Mouse (Mus musculus): ENCODE measurements at regions not wholly inside any gene's neighbourhood (a gene's known extent, or its start where the extent isn't known, plus 50 kb on each side); places are given as distances from the start of the nearest gene placed in this dataset.

DNA sequence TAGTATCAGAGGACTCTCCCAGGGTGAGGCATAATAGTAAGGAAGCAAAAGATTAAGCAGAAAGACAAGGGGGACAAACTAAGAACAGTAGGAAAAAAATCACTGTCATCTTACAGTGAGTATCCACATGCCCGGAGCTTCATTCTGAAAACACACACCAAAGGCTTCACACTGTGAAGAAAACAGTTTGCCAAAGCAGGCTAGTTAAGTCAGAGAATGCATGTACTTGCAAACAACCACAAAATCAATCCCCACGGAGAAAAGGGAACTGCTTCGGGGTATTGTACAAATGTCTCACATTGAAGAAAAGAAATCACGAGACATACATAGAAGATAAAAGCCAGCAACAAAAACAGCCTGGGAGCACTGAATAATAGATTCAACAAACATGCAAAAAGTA, 903.9 kb downstream of the Stpg2 start:
- Histone ChIP-seq H3K27me3 (replicated peaks; ENCODE audit: control insufficient read depth, insufficient read depth, low read length) (no peaks in the 10 kb centered on the region), H3K4me3 (ENCODE audit: low read depth, low read length) (no peak overlapping the region), H3K9me3 (ENCODE audit: control insufficient read depth, low read length) (no peaks in the 10 kb centered on the region), H3K4me1 (replicated peaks; ENCODE audit: control insufficient read depth, insufficient read depth, low read length) (no peaks in the 10 kb centered on the region), H3K9ac (ENCODE audit: low read length) (no peak overlapping the region), H3K27ac (ENCODE audit: low read depth) (no peak overlapping the region), H3K4me2 (ENCODE audit: low read length) (no peak overlapping the region), H3K36me3 (ENCODE audit: control insufficient read depth, insufficient read depth, low read length) (no peaks in the 10 kb centered on the region)
- ATAC-seq (replicated peaks; ENCODE audit: low FRiP score, low TSS enrichment, low read depth): no peak
- no peak for DNase-seq (ENCODE audit: low spot score)
- WGBS: 82% methylated on average over 4 of the region's 4 CpGs

DNA sequence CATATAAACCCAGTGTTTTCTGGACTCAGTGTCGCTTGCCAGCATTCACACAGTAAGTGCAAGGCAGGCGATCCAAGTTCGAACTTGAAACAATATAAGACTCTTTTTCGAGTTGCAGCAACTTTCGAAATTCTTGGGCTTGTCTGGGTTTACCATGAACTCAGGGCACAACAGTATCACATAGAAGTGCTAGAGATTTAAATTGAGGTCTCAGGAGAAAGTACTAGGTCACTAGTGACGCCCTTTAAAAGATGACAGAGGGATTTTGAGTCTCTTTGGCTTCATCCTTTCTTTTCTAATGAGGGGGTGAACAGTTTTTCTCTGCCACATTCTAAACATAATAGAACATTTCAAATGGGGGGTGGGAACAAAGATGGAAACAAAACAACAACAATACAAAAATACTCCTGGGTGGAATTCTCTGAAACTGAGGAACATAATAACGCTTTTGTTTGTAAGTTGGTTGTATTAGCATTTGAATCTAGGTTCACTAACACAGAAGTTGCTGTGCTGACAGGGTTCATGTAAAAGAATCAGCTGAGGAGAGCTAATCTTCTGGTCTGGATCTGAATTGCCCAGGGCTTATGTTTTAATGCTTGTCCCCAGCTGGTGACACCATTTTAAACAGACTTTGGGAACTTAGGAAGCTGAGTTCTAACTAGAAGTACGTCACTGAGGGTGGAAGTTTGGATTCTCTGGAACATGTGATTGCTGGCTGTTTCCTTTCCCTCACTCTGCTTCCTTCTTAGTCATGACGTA, 906.1 kb downstream of the Stpg2 start:
- Histone ChIP-seq H3K4me2 (ENCODE audit: low read length) (no peak overlapping the region), H3K27me3 (replicated peaks; ENCODE audit: control insufficient read depth, insufficient read depth, low read length) (no peaks in the 10 kb centered on the region), H3K36me3 (ENCODE audit: control insufficient read depth, insufficient read depth, low read length) (no peaks in the 10 kb centered on the region), H3K4me1 (replicated peaks; ENCODE audit: control insufficient read depth, insufficient read depth, low read length) (no peaks in the 10 kb centered on the region), H3K27ac (ENCODE audit: low read depth) (no peak overlapping the region), H3K4me3 (ENCODE audit: low read depth, low read length) (no peak overlapping the region), H3K9me3 (ENCODE audit: control insufficient read depth, low read length) (no peaks in the 10 kb centered on the region), H3K9ac (ENCODE audit: low read length) (no peak overlapping the region)
- DNase-seq (ENCODE audit: low spot score): no peak
- ATAC-seq (replicated peaks; ENCODE audit: low FRiP score, low TSS enrichment, low read depth): no peak
- 79% methylated on average over 9 of the region's 9 CpGs for WGBS

DNA sequence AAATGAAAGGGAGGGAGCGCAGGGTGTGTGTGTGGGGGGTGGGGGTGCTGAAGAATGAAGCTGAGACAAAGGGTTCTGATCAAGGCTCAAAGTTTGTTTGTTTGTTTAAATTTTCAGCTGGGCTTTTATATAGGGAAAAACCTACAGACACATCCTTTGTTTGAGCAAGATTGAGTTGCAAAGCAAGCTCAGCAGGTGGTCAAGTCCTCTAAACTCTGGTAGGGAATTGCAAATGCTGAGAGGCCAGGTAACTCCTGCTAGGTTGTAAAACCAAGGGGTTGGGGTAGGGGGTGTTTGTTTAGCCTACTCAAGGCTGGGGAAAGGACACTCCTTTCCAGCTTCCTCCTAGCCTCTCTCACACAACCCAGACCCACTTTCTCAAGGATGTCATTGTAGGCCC, 909.6 kb downstream of the Stpg2 start:
- H3K27ac ChIP-seq (ENCODE audit: low read depth): no peak overlapping the region
- ATAC-seq (replicated peaks; ENCODE audit: low FRiP score, low TSS enrichment, low read depth) (no peak), DNase-seq (ENCODE audit: low spot score) (no peak)
- no peaks in the 10 kb centered on the region for H3K4me1 ChIP-seq (replicated peaks; ENCODE audit: control insufficient read depth, insufficient read depth, low read length)
- no peaks in the 10 kb centered on the region for H3K27me3 ChIP-seq (replicated peaks; ENCODE audit: control insufficient read depth, insufficient read depth, low read length)
- H3K9me3 ChIP-seq (ENCODE audit: control insufficient read depth, low read length): no peaks in the 10 kb centered on the region
- no peak overlapping the region for H3K4me2 ChIP-seq (ENCODE audit: low read length)
- no peak overlapping the region for H3K4me3 ChIP-seq (ENCODE audit: low read depth, low read length)
- no peaks in the 10 kb centered on the region for H3K36me3 ChIP-seq (ENCODE audit: control insufficient read depth, insufficient read depth, low read length)
- WGBS: 81% methylated on average over 1 of the region's 1 CpGs
- H3K9ac ChIP-seq (ENCODE audit: low read length): no peak overlapping the region

DNA sequence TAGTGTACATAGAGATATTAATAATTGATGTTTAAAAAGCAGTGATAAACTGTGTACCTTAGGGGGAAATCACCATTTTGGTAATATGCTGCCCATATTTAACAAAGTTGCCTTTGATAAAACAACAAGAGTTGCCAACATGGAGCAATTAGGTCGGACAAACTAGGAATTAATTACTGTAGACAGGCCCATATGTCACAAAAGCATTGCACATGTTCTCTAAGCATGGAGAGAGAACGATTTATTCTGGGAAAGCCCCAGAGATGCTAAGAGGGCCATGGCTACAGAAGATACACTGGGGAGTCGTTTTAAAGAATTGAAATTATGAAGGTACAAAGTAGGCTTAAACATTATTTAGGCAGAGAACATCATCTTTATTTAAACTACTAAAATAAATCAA, 921.8 kb downstream of the Stpg2 start:
- 70% methylated on average over 3 of the region's 3 CpGs for WGBS
- no peaks in the 10 kb centered on the region for H3K27me3 ChIP-seq (replicated peaks; ENCODE audit: control insufficient read depth, insufficient read depth, low read length)
- H3K4me3 ChIP-seq (ENCODE audit: low read depth, low read length): no peak overlapping the region
- no peaks in the 10 kb centered on the region for H3K4me1 ChIP-seq (replicated peaks; ENCODE audit: control insufficient read depth, insufficient read depth, low read length)
- no peaks in the 10 kb centered on the region for H3K36me3 ChIP-seq (ENCODE audit: control insufficient read depth, insufficient read depth, low read length)
- ATAC-seq (replicated peaks; ENCODE audit: low FRiP score, low TSS enrichment, low read depth) (no peak), DNase-seq (ENCODE audit: low spot score) (no peak)
- H3K27ac ChIP-seq (ENCODE audit: low read depth): no peak overlapping the region
- H3K9me3 ChIP-seq (ENCODE audit: control insufficient read depth, low read length): no peaks in the 10 kb centered on the region
- no peak overlapping the region for H3K4me2 ChIP-seq (ENCODE audit: low read length)
- no peak overlapping the region for H3K9ac ChIP-seq (ENCODE audit: low read length)

DNA sequence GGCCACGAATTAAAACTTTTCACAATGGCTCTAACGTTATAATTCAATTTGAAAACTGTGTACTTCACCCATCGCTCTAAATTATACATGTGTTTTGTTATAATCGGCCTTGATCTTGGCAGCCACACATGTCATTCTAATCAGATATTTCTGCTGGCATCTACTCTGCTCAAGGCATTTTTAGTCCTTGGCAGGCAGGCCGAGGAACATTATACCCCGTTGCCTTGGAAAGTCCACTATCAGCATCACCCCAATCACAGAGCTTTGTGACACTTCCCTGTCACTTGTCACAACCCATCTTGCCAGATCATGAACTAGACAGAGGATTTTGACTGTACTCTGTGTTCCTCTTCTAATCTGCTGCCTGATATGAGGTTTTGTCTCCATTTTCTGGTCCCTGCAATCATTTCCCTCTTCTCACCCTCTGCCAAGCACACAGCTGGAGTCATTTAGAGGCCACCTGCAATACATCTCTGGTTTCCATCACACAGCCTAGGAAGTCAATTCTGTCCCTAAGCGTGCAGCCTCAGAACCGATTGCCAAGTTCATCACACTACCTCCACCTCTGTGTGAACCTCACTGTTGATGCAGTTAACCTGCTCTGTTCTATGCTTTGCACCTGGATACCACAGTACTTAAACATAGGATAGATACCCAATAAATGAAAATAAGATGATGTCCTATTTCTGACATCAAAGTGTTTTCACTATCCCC, 923.7 kb downstream of the Stpg2 start:
- Histone ChIP-seq H3K27ac (ENCODE audit: low read depth) (no peak overlapping the region), H3K9me3 (ENCODE audit: control insufficient read depth, low read length) (no peaks in the 10 kb centered on the region), H3K9ac (ENCODE audit: low read length) (no peak overlapping the region), H3K4me1 (replicated peaks; ENCODE audit: control insufficient read depth, insufficient read depth, low read length) (no peaks in the 10 kb centered on the region), H3K4me3 (ENCODE audit: low read depth, low read length) (no peak overlapping the region), H3K36me3 (ENCODE audit: control insufficient read depth, insufficient read depth, low read length) (no peaks in the 10 kb centered on the region), H3K27me3 (replicated peaks; ENCODE audit: control insufficient read depth, insufficient read depth, low read length) (no peaks in the 10 kb centered on the region), H3K4me2 (ENCODE audit: low read length) (no peak overlapping the region)
- WGBS: 76% methylated on average over 8 of the region's 8 CpGs
- DNase-seq (ENCODE audit: low spot score) (no peak), ATAC-seq (replicated peaks; ENCODE audit: low FRiP score, low TSS enrichment, low read depth) (no peak)

DNA sequence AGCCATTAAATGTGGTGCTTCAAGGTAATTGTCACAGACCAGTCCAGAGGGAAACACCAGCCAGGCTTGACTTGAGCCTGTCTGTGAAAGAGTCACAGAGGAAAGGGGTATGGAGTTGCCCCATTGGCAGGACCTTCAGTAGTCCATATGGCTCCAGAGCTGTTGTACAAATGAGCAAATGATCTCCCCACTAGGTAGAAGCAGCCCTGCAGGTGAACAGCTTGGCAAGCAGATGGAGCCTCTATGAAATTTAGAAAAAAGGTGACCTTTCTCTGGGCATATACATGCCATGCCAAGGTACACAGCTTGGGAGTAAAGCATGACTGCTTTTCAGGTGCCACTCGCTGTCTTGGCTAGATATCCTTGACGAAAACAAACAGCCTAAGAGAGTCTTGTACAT, 938.4 kb downstream of the Stpg2 start:
- Histone ChIP-seq H3K4me3 (ENCODE audit: low read depth, low read length) (no peak overlapping the region), H3K27me3 (replicated peaks; ENCODE audit: control insufficient read depth, insufficient read depth, low read length) (no peaks in the 10 kb centered on the region), H3K9ac (ENCODE audit: low read length) (no peak overlapping the region), H3K9me3 (ENCODE audit: control insufficient read depth, low read length) (no peaks in the 10 kb centered on the region), H3K4me2 (ENCODE audit: low read length) (no peak overlapping the region), H3K36me3 (ENCODE audit: control insufficient read depth, insufficient read depth, low read length) (no peaks in the 10 kb centered on the region), H3K4me1 (replicated peaks; ENCODE audit: control insufficient read depth, insufficient read depth, low read length) (no peaks in the 10 kb centered on the region), H3K27ac (ENCODE audit: low read depth) (no peak overlapping the region)
- DNase-seq (ENCODE audit: low spot score) (no peak), ATAC-seq (replicated peaks; ENCODE audit: low FRiP score, low TSS enrichment, low read depth) (no peak)
- 92% methylated on average over 2 of the region's 2 CpGs for WGBS

DNA sequence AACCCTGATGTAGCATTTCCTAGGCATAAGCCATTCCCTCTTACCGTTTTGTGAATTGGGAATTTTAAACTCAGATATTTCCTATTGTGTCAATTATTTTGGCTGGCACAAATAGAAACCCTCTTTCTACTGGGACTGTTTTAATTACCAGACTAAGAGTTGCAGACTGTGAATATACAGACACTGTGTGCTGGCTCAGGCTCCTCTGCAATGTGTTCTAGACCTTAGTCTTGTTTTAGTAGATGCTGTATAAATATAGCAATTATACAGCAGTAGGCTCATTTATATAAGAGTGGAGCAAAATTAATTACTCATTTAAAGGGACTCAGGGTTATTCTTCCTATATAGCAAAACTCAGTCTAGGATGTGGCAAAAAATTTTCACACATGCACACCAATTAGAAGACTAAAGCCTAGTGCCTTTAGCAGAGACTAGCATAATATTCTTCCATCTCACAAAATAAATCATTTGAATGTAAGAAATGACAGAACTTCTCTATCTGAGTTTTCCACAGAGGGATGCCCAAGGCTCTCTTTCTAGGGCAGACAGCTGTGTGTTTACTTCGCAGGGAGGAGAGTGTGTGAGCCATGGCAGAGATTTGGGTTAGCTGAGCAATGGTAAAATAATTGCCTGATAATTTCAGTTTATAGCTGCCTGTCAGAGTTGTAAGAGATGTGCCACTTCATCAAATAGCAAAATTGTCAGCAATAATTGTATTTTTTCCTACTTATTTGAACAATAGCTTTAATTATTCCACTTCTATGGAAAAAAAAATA, 941.9 kb downstream of the Stpg2 start:
- Histone ChIP-seq H3K4me1 (replicated peaks; ENCODE audit: control insufficient read depth, insufficient read depth, low read length) (no peaks in the 10 kb centered on the region), H3K27ac (ENCODE audit: low read depth) (no peak overlapping the region)

DNA sequence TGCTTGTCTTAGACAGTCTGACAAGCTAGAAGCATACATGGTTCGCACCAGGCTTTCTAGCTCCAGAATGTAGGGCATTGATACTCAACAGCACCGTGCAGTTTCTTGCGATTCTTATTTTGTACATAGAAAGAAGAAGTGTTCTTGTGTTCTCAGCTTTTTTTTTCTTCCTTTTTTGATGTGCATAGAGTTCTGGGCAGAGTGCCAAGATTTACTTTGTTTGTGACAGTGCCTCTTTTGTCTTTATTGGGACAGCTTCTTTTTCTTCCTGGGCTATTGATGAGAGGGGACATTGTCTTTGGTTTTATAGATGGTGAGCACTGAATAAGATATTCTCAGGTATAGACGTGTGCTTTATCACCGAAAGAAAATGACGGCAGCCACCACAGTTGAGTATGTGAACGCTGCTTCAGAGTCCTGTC, 945.0 kb downstream of the Stpg2 start:
- no peaks in the 10 kb centered on the region for H3K36me3 ChIP-seq (ENCODE audit: control insufficient read depth, insufficient read depth, low read length)
- no peak for ATAC-seq (replicated peaks; ENCODE audit: low FRiP score, low TSS enrichment, low read depth)

More for the DNA sequence above, 941.9 kb downstream of the Stpg2 start:
- Histone ChIP-seq H3K4me2 (ENCODE audit: low read length) (no peak overlapping the region), H3K36me3 (ENCODE audit: control insufficient read depth, insufficient read depth, low read length) (no peaks in the 10 kb centered on the region), H3K4me3 (ENCODE audit: low read depth, low read length) (no peak overlapping the region), H3K27me3 (replicated peaks; ENCODE audit: control insufficient read depth, insufficient read depth, low read length) (no peaks in the 10 kb centered on the region), H3K9me3 (ENCODE audit: control insufficient read depth, low read length) (no peaks in the 10 kb centered on the region), H3K9ac (ENCODE audit: low read length) (no peak overlapping the region)
- 74% methylated on average over 2 of the region's 2 CpGs for WGBS
- ATAC-seq (replicated peaks; ENCODE audit: low FRiP score, low TSS enrichment, low read depth) (no peak), DNase-seq (ENCODE audit: low spot score) (no peak)

More for the DNA sequence above, 945.0 kb downstream of the Stpg2 start:
- no peak overlapping the region for H3K9ac ChIP-seq (ENCODE audit: low read length)
- H3K27ac ChIP-seq (ENCODE audit: low read depth): no peak overlapping the region
- no peak overlapping the region for H3K4me2 ChIP-seq (ENCODE audit: low read length)
- H3K27me3 ChIP-seq (replicated peaks; ENCODE audit: control insufficient read depth, insufficient read depth, low read length): no peaks in the 10 kb centered on the region
- no peaks in the 10 kb centered on the region for H3K4me1 ChIP-seq (replicated peaks; ENCODE audit: control insufficient read depth, insufficient read depth, low read length)
- DNase-seq (ENCODE audit: low spot score): no peak
- no peaks in the 10 kb centered on the region for H3K9me3 ChIP-seq (ENCODE audit: control insufficient read depth, low read length)
- WGBS: 78% methylated on average over 7 of the region's 7 CpGs
- no peak overlapping the region for H3K4me3 ChIP-seq (ENCODE audit: low read depth, low read length)

Measured in intestine, embryonic 14.5 days (tissue).